Mouse (Mus musculus) kidney, embryonic 14.5 days (tissue): Measurements from ENCODE around the gene Psmg4. TPM values are rescaled to one million over a fixed set of nuclear protein-coding genes. Genes with fewer than 3 reads are reported as not detected.

Experiments
- ATAC-seq: fragments of 200-750 bp; cut with Nextera tagmentation; 2 replicates; pipeline ENCODE4 v1.8.0; 2017; ENCODE audit warnings: moderate number of reproducible peaks, mild to moderate bottlenecking, moderate TSS enrichment, moderate library complexity; ENCODE audit not compliant: low FRiP score, low TSS enrichment
- H3K27ac ChIP-seq: fragments of 300-500 bp; sonication (generic); 2 replicates; pipeline ENCODE4 v1.5.1; 2014; ENCODE audit warnings: low read depth, mild to moderate bottlenecking, low read length, moderate library complexity, mixed read lengths
- H3K27me3 ChIP-seq: fragments of 300-500 bp; sonication (generic); 2 replicates; pipeline ENCODE4 v1.6.1; 2014; ENCODE audit warnings: mild to moderate bottlenecking, low read length; ENCODE audit not compliant: control insufficient read depth, insufficient read depth
- H3K36me3 ChIP-seq: fragments of 300-500 bp; sonication (generic); 2 replicates; pipeline ENCODE4 v1.6.1; 2014; ENCODE audit warnings: low read length, mixed read lengths; ENCODE audit not compliant: control insufficient read depth, insufficient read depth
- H3K4me1 ChIP-seq: fragments of 300-500 bp; sonication (generic); 2 replicates; pipeline ENCODE4 v1.6.1; 2014; ENCODE audit warnings: low read length, mixed read lengths; ENCODE audit not compliant: control insufficient read depth, insufficient read depth
- H3K4me2 ChIP-seq: fragments of 300-500 bp; sonication (generic); replicated peaks from 2 replicates; pipeline ENCODE4 v1.6.1; 2014; ENCODE audit warnings: low read depth, mild to moderate bottlenecking, low read length
- H3K4me3 ChIP-seq: fragments of 300-500 bp; sonication (generic); 2 replicates; pipeline ENCODE4 v1.5.1; 2014; ENCODE audit warnings: mild to moderate bottlenecking, low read length
- H3K9ac ChIP-seq: fragments of 300-500 bp; sonication (generic); 2 replicates; pipeline ENCODE4 v1.6.1; 2014; ENCODE audit warnings: low read depth, mild to moderate bottlenecking, low read length, moderate library complexity
- H3K9me3 ChIP-seq: fragments of 300-500 bp; sonication (generic); 2 replicates; pipeline ENCODE4 v1.6.1; 2016; ENCODE audit warnings: low read length; ENCODE audit not compliant: control insufficient read depth
- WGBS: fragments of 180-500 bp; shearing (Covaris S2); extraction: QIAGEN DNeasy Blood & Tissue Kit; methylation state at CpG from one replicate; pipeline ENCODE4 v1.1.7; 2014; 5-methylcytosine and 5-hydroxymethylcytosine counted together
- polyA plus RNA-seq: library from polyadenylated mRNA; unstranded; fragments of >200 nt; fragmentation: Nextera tagmentation; extraction: Ambion mirVana; gene quantifications from 2 replicates; pipeline ENCODE4 v1.2.1, GENCODE M21; 2014

Gene Psmg4
- polyA plus RNA-seq = 84.6 and 100 TPM in 2 replicates

DNA sequence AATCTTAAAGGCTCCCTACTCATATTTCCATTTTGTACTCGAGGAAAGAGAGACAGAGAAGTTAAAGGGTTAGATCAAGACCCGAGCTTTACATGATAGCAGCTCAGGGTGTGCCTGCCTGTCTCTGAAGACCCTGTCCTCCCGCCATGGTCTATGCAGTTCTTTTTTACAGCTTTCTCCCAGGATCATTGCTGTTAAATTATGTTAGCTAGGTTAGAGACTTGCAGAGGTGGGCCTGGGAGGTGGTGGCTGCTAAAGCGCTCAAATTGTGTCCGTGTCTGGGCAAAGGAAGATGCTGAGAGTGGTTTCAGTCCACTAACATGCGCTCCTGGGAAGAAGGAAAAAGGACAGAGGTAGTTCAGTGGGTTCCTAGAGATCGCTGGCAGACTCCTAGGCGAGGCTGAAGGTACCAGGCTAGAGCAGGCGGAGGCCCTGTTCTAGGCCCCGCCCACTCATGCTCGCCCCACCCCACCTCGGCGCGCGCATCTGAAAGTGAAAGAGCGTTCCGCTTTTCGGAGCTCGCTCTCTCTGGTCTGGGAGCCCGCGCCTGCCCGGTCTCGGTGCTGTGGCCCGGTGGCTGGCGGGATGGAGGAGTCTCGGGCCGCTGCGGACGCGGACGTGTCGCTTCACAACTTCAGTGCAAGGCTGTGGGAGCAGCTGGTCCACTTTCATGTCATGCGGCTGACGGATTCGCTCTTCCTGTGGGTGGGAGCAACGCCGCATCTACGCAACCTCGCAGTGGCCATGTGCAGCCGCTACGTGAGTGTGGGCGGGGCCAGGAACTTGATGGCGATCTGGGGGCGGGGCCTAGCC, at the start of gene Psmg4:
TSS of gene Psmg4 (plus strand) at position 474 of the 813 bp plus-strand sequence.
- peak; percentile 96 for ATAC-seq
- peaks cover 7% of the 10 kb centered on the region; the same call in 1 of the 2 replicates for H3K36me3 ChIP-seq
- 0 out of 2 replicates have a peak, but pooled peaks cover 6% of the 10 kb centered on the region for H3K4me1 ChIP-seq
- under 1% methylated on average over 44 of the region's 44 CpGs for WGBS
- peak within 1 kb of the TSS; percentile 75 for H3K9ac ChIP-seq
- peaks cover 3% of the 10 kb centered on the region; the same call in 1 of the 2 replicates for H3K9me3 ChIP-seq
- no peaks in the 10 kb centered on the region for H3K27me3 ChIP-seq
- H3K4me2 ChIP-seq = peak within 1 kb of the TSS; percentile 69
- H3K27ac ChIP-seq = peak within 1 kb of the TSS; percentile 95
- peak within 1 kb of the TSS; percentile 69 for H3K4me3 ChIP-seq

DNA sequence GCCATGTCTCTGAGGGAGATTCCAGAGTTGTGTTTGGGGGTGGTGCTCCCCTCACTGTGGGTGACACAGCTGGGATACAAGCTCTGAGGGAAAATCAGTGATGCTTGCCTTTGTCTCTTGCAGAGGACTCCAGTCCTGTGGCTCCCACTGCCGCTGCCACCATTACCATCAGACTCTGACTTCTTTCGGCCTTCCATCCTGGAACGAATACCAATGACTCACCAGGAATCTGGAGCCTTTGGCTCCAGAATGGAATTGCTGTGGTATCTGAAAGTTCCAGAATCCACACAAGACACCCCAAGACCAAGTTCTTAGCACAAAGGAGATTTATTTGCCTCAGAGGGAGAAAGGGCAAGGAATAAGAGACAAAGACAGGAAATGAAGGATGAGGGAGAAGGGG, 49.7 kb upstream of the Psmg4 start:
- no peak overlapping the region for H3K27ac ChIP-seq

DNA sequence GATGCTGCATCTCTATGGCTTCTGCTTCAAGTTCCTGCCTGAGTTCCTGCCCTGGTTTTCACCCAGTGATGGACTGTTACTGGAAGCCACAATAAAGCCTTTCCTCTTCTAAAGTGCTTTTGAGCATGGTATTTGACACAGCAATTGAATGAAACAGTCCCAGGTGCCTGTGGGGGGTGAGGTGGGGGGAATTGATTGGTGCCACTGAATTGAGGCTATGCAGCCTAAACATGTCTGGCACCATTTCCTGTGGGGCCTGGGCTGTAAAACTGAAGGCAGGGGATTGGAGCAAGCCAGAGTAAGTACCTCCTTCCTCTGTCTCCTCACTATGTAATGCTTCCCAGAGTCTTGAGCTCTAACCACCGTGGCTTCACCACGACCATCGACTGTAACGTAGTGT, 48.1 kb upstream of the Psmg4 start:
- no peak overlapping the region for H3K4me2 ChIP-seq
- no peak overlapping the region for H3K27ac ChIP-seq
- H3K9ac ChIP-seq = no peak overlapping the region
- no peaks in the 10 kb centered on the region for H3K36me3 ChIP-seq
- no peaks in the 10 kb centered on the region for H3K4me1 ChIP-seq
- H3K4me3 ChIP-seq = no peak overlapping the region
- no peak for ATAC-seq
- H3K9me3 ChIP-seq = no peaks in the 10 kb centered on the region
- no peaks in the 10 kb centered on the region for H3K27me3 ChIP-seq
- 80% methylated on average over 4 of the region's 4 CpGs for WGBS

More for the DNA sequence above, 49.7 kb upstream of the Psmg4 start:
- Histone ChIP-seq H3K4me1 (no peaks in the 10 kb centered on the region), H3K27me3 (no peaks in the 10 kb centered on the region), H3K4me2 (no peak overlapping the region), H3K36me3 (no peaks in the 10 kb centered on the region), H3K9ac (no peak overlapping the region), H3K4me3 (no peak overlapping the region), H3K9me3 (no peaks in the 10 kb centered on the region)
- WGBS = 78% methylated on average over 3 of the region's 3 CpGs
- no peak for ATAC-seq

DNA sequence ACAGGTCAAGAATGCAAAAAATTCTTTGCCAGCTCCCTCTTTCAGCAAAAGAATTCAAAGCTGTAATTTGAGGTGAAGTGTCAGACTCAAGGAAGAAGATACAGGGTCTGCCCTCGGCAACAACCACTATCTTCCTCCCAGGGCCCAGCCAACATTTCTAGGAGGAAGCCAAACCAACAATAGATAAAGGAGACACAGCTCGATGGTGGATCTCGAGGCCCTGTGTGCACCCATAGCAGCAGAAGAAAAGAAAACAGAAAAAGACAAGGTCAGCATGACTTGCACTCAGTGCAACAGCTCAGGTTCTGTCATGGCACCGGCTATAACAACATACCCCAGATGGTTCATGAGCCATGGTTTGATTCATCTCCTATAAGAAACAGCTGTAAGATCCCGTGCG, 46.3 kb upstream of the Psmg4 start:
- Histone ChIP-seq H3K4me3 (no peak overlapping the region), H3K4me1 (no peaks in the 10 kb centered on the region), H3K9ac (no peak overlapping the region), H3K27ac (no peak overlapping the region), H3K9me3 (no peaks in the 10 kb centered on the region), H3K4me2 (no peak overlapping the region), H3K27me3 (no peaks in the 10 kb centered on the region), H3K36me3 (no peaks in the 10 kb centered on the region)
- no peak for ATAC-seq
- 71% methylated on average over 6 of the region's 6 CpGs for WGBS

DNA sequence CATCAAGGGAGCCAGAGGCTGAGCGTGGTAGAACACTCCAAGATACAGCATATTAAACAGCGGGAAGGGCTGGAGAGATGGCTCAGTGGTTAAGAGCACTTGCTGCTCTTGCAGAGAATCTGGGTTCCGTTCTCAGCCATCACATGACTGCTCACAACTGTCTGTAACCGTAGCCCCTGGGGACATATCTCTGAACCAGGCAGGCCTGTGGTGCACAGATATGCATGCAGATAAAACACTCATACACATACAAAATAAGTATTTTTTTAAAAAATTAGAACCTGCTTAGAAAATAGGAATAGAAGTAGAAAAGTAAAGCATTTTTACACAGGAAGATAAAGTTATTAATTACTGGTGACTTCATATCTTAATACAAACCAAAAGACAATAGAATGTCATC, 43.9 kb upstream of the Psmg4 start:
- Histone ChIP-seq H3K4me3 (no peak overlapping the region), H3K36me3 (peaks cover 4% of the 10 kb centered on the region; the same call in 1 of the 2 replicates)
- 86% methylated on average over 4 of the region's 4 CpGs for WGBS

DNA sequence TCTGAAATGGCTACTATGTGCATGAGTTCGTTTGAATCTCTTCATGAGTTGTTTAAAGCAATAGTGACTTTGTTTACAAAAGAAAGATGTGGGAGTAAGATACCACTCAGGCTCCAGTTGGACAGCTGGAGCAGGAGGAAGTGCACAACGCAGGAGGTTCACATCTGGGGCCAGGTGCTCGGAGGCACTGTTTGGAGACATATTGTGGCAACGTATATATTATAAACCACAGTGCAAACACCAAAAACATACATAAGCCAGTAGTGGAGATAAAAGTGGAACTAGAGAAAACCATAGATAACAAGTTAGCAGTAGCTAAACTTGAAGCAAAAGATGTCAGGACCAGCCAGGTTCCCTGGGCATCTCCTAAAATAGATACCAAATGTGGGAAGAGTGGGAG, 43.4 kb upstream of the Psmg4 start:
- H3K4me1 ChIP-seq = no peaks in the 10 kb centered on the region
- no peak overlapping the region for H3K4me3 ChIP-seq
- ATAC-seq = no peak
- H3K4me2 ChIP-seq = no peak overlapping the region
- 53% methylated on average over 4 of the region's 4 CpGs for WGBS
- H3K9me3 ChIP-seq = no peaks in the 10 kb centered on the region
- H3K27ac ChIP-seq = no peak overlapping the region
- no peaks in the 10 kb centered on the region for H3K27me3 ChIP-seq
- H3K36me3 ChIP-seq = peaks cover 6% of the 10 kb centered on the region; the same call in 1 of the 2 replicates
- H3K9ac ChIP-seq = no peak overlapping the region

More for the DNA sequence above, 43.9 kb upstream of the Psmg4 start:
- Histone ChIP-seq H3K9me3 (no peaks in the 10 kb centered on the region), H3K27ac (no peak overlapping the region), H3K27me3 (no peaks in the 10 kb centered on the region), H3K4me2 (no peak overlapping the region), H3K9ac (no peak overlapping the region), H3K4me1 (no peaks in the 10 kb centered on the region)
- no peak for ATAC-seq

DNA sequence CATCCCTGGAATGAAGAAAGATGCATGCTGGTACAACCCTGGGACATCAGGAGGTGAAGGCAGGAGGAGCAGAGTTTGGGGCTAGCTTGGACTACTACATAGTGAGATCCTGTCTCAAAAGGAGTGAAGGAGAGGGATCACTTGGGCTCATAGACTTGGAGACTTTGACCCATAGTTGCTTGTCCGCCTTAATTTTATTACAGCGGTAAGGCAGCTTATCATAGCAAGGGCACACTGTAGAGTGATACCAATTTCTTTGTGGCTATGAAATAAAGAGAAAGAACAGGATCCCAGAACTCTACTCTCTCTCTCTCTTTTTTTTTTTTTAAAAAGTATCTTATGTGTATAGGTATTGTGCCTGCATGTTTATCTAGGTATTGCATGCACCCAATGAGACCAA, 42.2 kb upstream of the Psmg4 start:
- no peak overlapping the region for H3K4me3 ChIP-seq
- no peak overlapping the region for H3K27ac ChIP-seq
- 100% methylated on average over 2 of the region's 2 CpGs for WGBS
- H3K4me1 ChIP-seq = 0 out of 2 replicates have a peak, but pooled peaks cover under 1% of the 10 kb centered on the region
- H3K9me3 ChIP-seq = no peaks in the 10 kb centered on the region
- no peaks in the 10 kb centered on the region for H3K27me3 ChIP-seq
- H3K4me2 ChIP-seq = no peak overlapping the region
- no peak for ATAC-seq
- H3K36me3 ChIP-seq = peaks cover 6% of the 10 kb centered on the region; the same call in 1 of the 2 replicates
- H3K9ac ChIP-seq = no peak overlapping the region

DNA sequence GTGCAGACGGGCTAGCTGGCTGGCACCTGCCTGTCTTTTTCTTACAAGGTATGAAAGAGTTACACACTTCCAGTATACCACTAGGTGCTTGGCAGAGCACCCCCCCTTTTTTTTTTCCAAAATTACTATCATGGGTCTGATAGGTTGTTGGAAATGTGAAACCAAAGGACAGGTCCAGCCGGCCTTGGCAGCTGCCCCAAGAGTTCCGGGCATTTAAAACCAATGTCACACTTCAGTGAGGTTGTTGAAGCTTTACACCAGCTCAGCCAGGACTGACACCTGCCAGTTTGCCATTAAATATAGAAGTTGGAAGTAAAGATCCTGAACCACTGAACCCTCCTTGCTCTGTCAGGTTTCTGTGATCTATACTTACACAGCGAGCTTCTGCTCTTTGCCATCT, 37.1 kb upstream of the Psmg4 start:
- Histone ChIP-seq H3K4me3 (no peak overlapping the region), H3K9ac (no peak overlapping the region), H3K36me3 (peaks cover 15% of the 10 kb centered on the region; the same call in 1 of the 2 replicates), H3K9me3 (no peaks in the 10 kb centered on the region), H3K4me1 (peaks cover 13% of the 10 kb centered on the region), H3K27me3 (no peaks in the 10 kb centered on the region), H3K4me2 (peak overlapping the region; percentile 11; the same call in 1 of the 2 replicates), H3K27ac (no peak overlapping the region)
- no peak for ATAC-seq
- WGBS = 45% methylated on average over 4 of the region's 4 CpGs
